Comparison of ENCODE assay signal across 7 mouse cellular contexts in genomic region chr13:93792945-93793642, GRCm38 (mm10). TPM values are rescaled to one million over a fixed set of nuclear protein-coding genes. Genes with fewer than 3 reads are reported as not detected.
DNase-seq lines count a peak whose midpoint lies in the region; ATAC-seq lines count a peak whose summit lies in the region.

No protein-coding gene starts in this region.

- H3K4me3 ChIP-seq in hindbrain, embryonic 11.5 days (ENCODE audit: low read depth, low read length), result no peak overlapping the region
- no peak overlapping the region for H3K4me3 ChIP-seq in limb, embryonic 10.5 days
- no peak overlapping the region for H3K4me3 ChIP-seq in midbrain, embryonic 13.5 days (replicated peaks)

- no peaks in the 10 kb centered on the region for H3K9me3 ChIP-seq in hindbrain, embryonic 11.5 days (ENCODE audit: control insufficient read depth, low read length)
- no peaks in the 10 kb centered on the region for H3K9me3 ChIP-seq in limb, embryonic 10.5 days (replicated peaks)
- H3K9me3 ChIP-seq in midbrain, embryonic 13.5 days, result no peaks in the 10 kb centered on the region

- H3K4me1 ChIP-seq in hindbrain, embryonic 11.5 days (replicated peaks; ENCODE audit: control insufficient read depth, insufficient read depth, low read length), result no peaks in the 10 kb centered on the region
- H3K4me1 ChIP-seq in limb, embryonic 10.5 days, result peaks cover 9% of the 10 kb centered on the region
- peaks cover 4% of the 10 kb centered on the region; the same call in 1 of the 2 replicates for H3K4me1 ChIP-seq in midbrain, embryonic 13.5 days (replicated peaks)

- peak; percentile 69 for ATAC-seq in hindbrain, embryonic 11.5 days (ENCODE audit: low FRiP score)
- ATAC-seq in midbrain, embryonic 13.5 days, result peak; percentile 90

- H3K4me2 ChIP-seq in hindbrain, embryonic 11.5 days (replicated peaks; ENCODE audit: low read depth, low read length), result no peak overlapping the region
- H3K4me2 ChIP-seq in midbrain, embryonic 13.5 days (replicated peaks), result no peak overlapping the region

- DNase-seq in left cerebral cortex, postnatal 25 days (ENCODE audit: low spot score in 2 of 2), result peak; percentile 31 to 57
- DNase-seq in left cerebral cortex, postnatal 36 days (ENCODE audit: low spot score in 2 of 2), result no peak
- DNase-seq in embryo, embryonic 10 days (ENCODE audit: low spot score), result peak; percentile 82
- peak; percentile 71 for DNase-seq in hindbrain, embryonic 11.5 days (ENCODE audit: low spot score)
- peak; percentile 67 for DNase-seq in limb, embryonic 10.5 days (ENCODE audit: low spot score)
- DNase-seq in urinary bladder, postnatal 36 days (ENCODE audit: low spot score in 2 of 2), result no peak

- intact Hi-C loops in left cerebral cortex, postnatal 25 days (cut with DNase I), result loop anchor here (5.0 to 10.0 kb wide), 3 partner anchors 272 to 412 kb away; no protein-coding TSS in a partner anchor
- intact Hi-C loops in left cerebral cortex, postnatal 36 days (cut with DNase I), result loop anchor here (5.0 to 10.0 kb wide), 4 partner anchors 354 to 562 kb away; partner anchors contain the start of genes Ap3b1 and Scamp1

- H3K27me3 ChIP-seq in hindbrain, embryonic 11.5 days (ENCODE audit: control insufficient read depth, insufficient read depth, low read length), result no peaks in the 10 kb centered on the region
- no peaks in the 10 kb centered on the region for H3K27me3 ChIP-seq in limb, embryonic 10.5 days (ENCODE audit: low read depth, poor library complexity, severe bottlenecking)
- no peaks in the 10 kb centered on the region for H3K27me3 ChIP-seq in midbrain, embryonic 13.5 days

- H3K27ac ChIP-seq in hindbrain, embryonic 11.5 days (ENCODE audit: low read depth, low read length), result no peak overlapping the region
- no peak overlapping the region for H3K27ac ChIP-seq in limb, embryonic 10.5 days
- H3K27ac ChIP-seq in midbrain, embryonic 13.5 days, result no peak overlapping the region

- H3K9ac ChIP-seq in hindbrain, embryonic 11.5 days (ENCODE audit: low read depth, low read length), result no peak overlapping the region
- H3K9ac ChIP-seq in midbrain, embryonic 13.5 days (replicated peaks), result no peak overlapping the region

- WGBS in hindbrain, embryonic 11.5 days, result 53% methylated on average over 11 of the region's 11 CpGs
- WGBS in limb, embryonic 10.5 days, result 50% methylated on average over 11 of the region's 11 CpGs
- WGBS in midbrain, embryonic 13.5 days, result 51% methylated on average over 11 of the region's 11 CpGs

- H3K36me3 ChIP-seq in hindbrain, embryonic 11.5 days (ENCODE audit: control insufficient read depth, insufficient read depth, low read length), result no peaks in the 10 kb centered on the region
- no peaks in the 10 kb centered on the region for H3K36me3 ChIP-seq in limb, embryonic 10.5 days
- 0 out of 2 replicates have a peak, but pooled peaks cover 1% of the 10 kb centered on the region for H3K36me3 ChIP-seq in midbrain, embryonic 13.5 days

RNA-seq across cellular contexts. Expression of gene Arsb, which starts 21.7 kb away (rescaled TPM):
- total RNA-seq in left cerebral cortex, postnatal 25 days (2021), result 10 to 100 TPM; 83.3 to 84.2 TPM
- total RNA-seq in left cerebral cortex, postnatal 36 days (2021), result 10 to 100 TPM; 83.4 to 92.1 TPM
- polyA plus RNA-seq in hindbrain, embryonic 11.5 days (2014; fragmentation: Nextera tagmentation; extraction: Ambion mirVana), result 6.4 and 7.0 TPM in 2 replicates
- 5.3 and 7.2 TPM in 2 replicates for polyA plus RNA-seq in limb, embryonic 10.5 days (2016; fragmentation: Nextera tagmentation; extraction: Ambion mirVana)
- 6.6 and 7.3 TPM in 2 replicates for polyA plus RNA-seq in midbrain, embryonic 13.5 days (2015; fragmentation: Nextera tagmentation; extraction: Ambion mirVana)

Comparison
In these comparisons a context has a peak if more than half of its experiments do, and no peak if none do; other contexts are left out.
1. DNase-seq: peak in left cerebral cortex, postnatal 25 days (2 of 2), embryo, embryonic 10 days (single experiment), hindbrain, embryonic 11.5 days (single experiment) and limb, embryonic 10.5 days (single experiment); none in left cerebral cortex, postnatal 36 days (0 of 2) and urinary bladder, postnatal 36 days (0 of 2).